Mouse (Mus musculus) spleen, postnatal 14 days (tissue): ENCODE results near the gene Hoxa11.

Source experiments
- DNase-seq, 2 experiments: peaks; one replicate each; pipeline ENCODE4 v3.0.0; 2021 to 2022; ENCODE audit warnings: low spot score in 2 of 2

Hoxa11 gene

GRCm38 (mm10) chr6:52247766-52248637, 2.4 kb upstream of the Hoxa11 start:
- DNase-seq = peak in 1 of 2 experiments; percentile 5

DNA sequence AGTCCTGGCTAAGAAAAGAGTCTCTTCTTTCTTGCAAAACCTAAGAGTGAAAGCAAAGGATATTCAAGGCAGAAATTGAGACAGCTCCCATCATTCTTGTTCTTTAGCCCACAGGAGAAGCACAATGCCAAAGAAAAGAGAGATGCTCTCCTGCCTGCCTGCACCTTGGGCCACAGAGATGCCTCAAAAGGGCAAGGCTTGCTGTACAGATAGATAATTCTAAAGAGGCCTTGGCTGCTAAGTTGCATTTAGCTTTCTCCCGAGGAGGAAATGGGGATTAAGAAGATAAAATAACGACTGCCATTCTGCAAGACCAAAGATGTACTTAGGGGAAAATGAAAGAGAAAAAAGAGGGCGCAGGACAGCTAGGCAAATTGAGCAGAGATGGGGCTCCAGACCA, 1.3 kb upstream of the Hoxa11 start:
- no peak for DNase-seq

GRCm38 (mm10) chr6:52246403-52246803, 793 bp upstream of the Hoxa11 start:
- DNase-seq = peak in 1 of 2 experiments; percentile 5

GRCm38 (mm10) chr6:52245040-52245756, 412 bp downstream of the Hoxa11 start:
- DNase-seq = peak in 1 of 2 experiments; percentile 6

- DNase-seq = no peak
These were observed 1.1 kb downstream of the Hoxa11 start for GRCm38 (mm10) chr6:52244471-52245039.

DNA sequence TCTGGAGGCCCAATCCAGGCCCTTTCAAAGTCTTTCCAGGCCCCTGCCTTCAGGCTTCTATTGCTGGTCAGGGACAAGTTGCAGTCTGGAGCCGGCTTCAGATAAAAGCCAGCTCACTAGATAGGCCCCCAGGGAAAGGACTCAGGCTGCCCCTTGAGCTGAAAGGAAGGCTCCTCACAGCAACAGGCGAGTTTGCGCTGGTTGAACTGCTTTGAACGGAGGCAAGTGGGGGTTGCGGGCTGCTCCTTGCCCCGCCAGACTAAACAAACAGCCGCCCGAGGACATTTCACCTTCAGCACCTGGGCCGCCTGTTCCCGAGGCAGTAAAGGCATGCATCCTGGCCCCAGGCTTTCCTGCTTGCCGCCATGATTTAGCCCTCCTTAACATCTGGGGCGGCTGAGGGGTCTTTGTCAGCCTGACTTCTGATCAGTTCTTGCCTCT, 1.9 kb downstream of the Hoxa11 start:
- peak in 1 of 2 experiments; percentile 3 for DNase-seq

- peak in 1 of 2 experiments; percentile 1 for DNase-seq
These were observed 2.7 kb downstream of the Hoxa11 start for GRCm38 (mm10) chr6:52242801-52243332.

DNA sequence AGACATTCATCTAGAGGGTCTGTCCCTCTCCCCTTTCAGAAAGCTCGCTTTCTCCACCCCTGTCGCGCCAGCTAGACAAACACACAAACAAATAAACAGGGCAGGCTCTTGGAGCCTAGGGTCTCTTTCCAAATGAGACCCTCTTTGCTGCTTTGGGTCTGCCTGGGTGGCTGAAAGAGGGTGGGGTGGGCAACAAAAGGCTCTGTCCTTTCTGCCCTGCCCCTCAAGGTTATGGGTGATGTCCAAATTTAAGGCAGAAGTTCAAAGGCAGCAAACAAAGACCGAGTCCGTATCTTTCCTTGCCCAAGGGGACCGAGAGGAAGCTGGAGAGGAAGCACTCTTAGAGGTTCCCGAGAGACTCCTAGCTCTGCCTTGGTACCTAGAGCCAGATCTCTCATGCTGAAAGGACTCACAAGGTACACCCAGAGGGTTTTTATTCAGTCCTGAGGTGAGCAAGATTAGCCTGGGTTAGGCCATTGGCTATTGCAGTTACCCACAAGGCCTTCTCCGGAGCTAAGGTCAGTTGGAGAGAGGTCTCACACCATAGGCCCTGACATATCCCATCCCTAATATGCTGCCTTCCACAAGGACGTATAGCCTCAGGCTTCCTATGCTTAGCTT, 4.5 kb downstream of the Hoxa11 start:
- peak in 1 of 2 experiments; percentile 2 for DNase-seq

- DNase-seq = peak in 1 of 2 experiments; percentile 70
These were observed 5.1 kb downstream of the Hoxa11 start, which contains the start of gene Hoxa10 for GRCm38 (mm10) chr6:52240389-52241000. Hoxa10 (minus strand) TSS chr6:52240854.

- no peak for DNase-seq
These were observed 5.8 kb downstream of the Hoxa11 start for GRCm38 (mm10) chr6:52239625-52240388.

DNA sequence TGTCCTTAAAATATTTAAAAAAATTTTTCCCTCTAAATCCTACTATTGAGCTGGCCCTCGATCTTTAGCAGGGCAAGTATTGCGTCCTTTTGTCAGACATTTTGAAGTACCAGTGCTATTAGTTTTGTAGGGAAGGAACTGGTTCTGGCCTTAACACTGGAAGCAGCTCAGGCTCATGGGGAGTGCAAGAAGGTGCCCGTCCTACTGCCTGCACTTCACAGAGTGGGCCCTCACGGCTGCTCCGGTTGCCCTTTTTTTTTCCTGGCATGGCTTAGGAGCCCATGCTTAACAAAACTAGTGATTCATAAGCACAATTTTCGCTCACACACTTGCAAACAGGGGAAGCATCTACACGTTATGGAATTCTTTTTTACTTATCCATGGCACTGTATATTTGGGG, 6.6 kb downstream of the Hoxa11 start:
- DNase-seq = no peak

DNA sequence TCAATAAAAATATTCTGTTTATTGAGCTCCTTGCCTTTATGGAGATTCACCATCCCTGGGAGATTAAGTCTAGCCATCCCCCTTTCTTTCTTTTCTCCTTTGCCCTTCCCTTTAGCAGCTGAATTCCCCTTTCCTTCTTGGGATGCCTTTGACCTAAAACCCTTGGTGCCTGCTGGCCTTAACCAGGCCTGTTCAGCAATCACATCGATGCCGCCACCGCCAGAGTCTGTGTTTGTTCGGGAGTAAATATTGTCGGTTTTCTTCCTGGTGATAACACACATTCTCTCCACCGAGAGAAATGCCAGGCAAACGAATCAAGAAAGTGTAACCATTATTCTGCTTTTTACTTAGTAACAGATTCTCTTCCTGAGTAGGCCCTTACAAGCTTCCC, 7.5 kb downstream of the Hoxa11 start:
- no peak for DNase-seq

DNA sequence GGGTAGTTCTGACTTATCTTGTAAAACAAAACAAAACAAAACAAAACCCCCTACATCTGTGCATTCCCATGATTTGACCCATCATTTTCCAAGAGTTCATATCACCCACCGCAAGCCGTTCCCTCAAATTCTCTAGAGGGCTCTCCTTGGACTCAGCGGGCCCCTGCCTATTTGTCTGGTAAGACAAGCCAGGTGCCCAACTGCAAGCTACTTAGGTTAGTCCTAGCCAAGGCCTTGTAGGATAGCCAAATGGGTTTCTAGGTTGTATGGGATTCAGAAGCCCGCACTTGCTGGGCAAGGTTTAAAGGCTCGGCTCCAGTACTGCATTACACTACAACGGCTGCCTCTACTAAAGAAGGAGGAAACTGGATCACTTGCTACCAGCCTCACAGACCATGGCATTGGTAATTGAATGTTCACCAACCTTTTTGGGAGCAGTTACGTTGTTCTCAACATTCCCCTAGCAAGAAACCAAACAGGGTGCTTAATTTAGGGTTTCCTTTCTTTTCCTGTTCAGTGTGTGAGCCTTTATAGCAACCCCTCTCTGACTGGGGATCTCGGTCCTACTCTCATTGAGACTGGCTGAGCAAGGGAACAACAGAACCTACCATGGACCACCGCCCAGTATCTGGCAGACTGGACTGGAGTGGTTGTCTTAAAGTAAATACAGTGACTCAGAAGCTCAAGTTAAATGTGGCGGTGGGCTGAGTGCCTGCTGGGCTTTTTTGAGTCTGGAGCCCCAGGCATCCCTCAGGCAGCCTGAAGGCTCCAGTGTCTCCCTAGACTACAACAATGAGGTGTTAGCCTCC, 8.1 kb downstream of the Hoxa11 start:
- no peak for DNase-seq

DNA sequence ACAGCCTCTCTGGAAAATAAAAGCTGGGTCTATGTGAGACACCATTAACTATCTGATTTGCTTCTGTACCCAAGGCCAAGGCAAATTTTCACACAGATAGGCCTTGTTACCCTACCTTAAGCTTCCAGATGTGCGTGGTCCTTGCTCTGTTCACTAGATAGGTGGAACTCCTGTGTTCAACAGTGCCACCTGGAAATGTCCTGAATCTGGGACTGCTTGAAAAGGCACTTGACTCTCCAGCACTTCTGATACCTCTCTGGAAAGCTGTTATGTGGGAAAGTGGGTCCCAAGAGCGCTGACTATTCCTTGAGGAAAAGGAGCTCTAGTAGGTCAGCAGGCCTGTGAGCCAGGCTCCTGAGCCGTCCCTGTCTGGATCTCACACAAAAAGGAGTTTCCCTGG, 8.8 kb downstream of the Hoxa11 start:
- DNase-seq = no peak

- DNase-seq = no peak
These were observed 9.7 kb downstream of the Hoxa11 start for GRCm38 (mm10) chr6:52235866-52236265.

GRCm38 (mm10) chr6:52235267-52235666, 10.3 kb downstream of the Hoxa11 start:
- peak in 1 of 2 experiments; percentile 4 for DNase-seq

DNA sequence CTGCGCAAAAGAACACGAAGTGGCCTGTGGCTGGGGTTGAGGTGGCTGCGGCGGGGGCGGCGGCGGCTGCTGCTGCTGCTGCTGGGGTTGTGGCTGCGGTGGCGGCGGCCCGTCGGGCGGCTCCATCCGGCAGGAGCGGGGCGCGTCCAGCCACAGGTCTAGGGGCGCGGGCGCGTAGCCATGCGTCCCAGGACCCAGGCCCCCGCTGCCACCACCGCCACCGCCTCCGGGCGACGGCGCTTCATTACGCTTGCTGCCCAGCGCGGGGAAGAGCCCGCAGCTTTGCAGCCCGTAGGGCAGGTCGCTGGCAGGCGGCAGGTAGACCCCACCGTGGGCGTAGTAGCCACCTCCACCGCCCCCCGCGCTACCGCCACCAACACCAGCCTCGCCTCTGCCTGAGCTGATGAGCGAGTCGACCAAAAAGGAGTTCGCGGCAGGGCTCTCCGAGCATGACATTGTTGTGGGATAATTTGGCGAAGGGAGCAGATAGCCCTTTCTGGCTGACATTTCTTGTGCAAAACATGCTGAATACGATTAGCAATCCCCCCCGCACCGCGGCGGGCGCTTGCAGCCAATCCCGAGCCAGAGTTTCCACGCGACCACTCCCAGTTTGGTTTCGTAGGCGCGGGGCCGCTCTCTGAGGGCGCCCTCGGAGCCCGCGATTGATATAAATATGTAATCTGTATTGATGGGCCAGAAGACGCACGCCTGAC, 11.0 kb downstream of the Hoxa11 start:
- DNase-seq = peak in 1 of 2 experiments; percentile 6

GRCm38 (mm10) chr6:52233546-52234427, 11.8 kb downstream of the Hoxa11 start:
- DNase-seq = peak in 1 of 2 experiments; percentile 6
